Mouse (Mus musculus) liver, adult 2 months (tissue): ENCODE results near the gene Prex1.

Experiments used
- CTCF ChIP-seq: fragments of 200-500 bp; IDR thresholded peaks from 2 replicates; pipeline ENCODE4 v1.5.1; 2011; ENCODE audit warnings: low read depth, low read length, control low read depth
- POLR2A ChIP-seq: fragments of 200-500 bp; IDR thresholded peaks from 2 replicates; pipeline ENCODE4 v1.6.1; 2011; ENCODE audit warnings: low read length, control low read depth; ENCODE audit not compliant: insufficient read depth; ENCODE audit errors: extremely low read depth

DNA sequence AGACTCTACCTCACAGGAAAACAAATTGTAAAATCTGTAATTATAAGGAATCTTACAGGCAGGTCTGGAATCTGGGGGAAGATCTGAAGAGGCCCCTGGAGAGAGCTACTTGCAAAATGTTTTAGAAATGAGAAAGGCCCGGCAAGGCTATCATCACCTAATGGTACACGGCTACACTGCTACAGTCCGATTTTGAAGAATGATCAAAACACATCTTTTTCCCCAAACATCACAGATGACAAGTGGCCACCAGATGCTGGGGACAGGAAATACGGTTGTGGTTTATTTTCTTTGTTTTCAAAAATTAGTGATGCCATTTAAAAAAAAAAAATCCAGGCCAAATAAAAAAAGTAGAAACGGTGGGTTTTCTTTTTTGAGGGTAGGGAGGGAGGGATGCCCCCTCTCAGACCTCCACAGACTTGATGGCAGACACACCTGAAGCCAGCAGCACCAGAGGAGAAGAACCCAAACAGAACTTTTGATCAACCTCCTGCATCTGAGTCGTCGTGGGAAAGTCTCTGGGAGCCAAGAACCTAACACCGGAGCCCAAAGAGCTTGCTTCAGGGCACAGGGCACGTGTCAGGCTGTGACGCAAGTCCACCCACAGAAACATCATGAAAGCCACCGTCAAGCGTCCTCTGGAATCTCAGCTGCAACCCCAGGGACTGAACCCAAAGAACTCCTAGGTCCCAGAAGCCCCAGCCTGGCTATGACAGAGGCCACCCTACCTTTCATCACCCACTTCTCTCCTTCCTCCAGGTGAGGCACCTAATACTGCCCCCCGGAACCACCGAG, 41.3 kb downstream of the Prex1 start:
- TF ChIP-seq POLR2A (no peak), CTCF (no peak)
